Mouse (Mus musculus) frontal cortex, adult 2 months (tissue): ENCODE measurements around the gene Nck1. TPM values are rescaled to one million over a fixed set of nuclear protein-coding genes. Genes with fewer than 3 reads are reported as not detected.

Source experiments
- DNase-seq, 2 experiments: peaks; one replicate each; pipeline ENCODE4 v3.0.0; 2022; ENCODE audit warnings: low spot score in 1 of 2; ENCODE audit errors: extremely low spot score in 1 of 2
- polyA plus RNA-seq: library from polyadenylated mRNA; depleted of rRNA; stranded (reverse); fragments of >200 nt; gene quantifications from 2 replicates; pipeline ENCODE4 v1.2.3, GENCODE M21; 2012; rRNA removed

Nck1 gene
- polyA plus RNA-seq, 1 experiment, result 31.8 TPM

DNA sequence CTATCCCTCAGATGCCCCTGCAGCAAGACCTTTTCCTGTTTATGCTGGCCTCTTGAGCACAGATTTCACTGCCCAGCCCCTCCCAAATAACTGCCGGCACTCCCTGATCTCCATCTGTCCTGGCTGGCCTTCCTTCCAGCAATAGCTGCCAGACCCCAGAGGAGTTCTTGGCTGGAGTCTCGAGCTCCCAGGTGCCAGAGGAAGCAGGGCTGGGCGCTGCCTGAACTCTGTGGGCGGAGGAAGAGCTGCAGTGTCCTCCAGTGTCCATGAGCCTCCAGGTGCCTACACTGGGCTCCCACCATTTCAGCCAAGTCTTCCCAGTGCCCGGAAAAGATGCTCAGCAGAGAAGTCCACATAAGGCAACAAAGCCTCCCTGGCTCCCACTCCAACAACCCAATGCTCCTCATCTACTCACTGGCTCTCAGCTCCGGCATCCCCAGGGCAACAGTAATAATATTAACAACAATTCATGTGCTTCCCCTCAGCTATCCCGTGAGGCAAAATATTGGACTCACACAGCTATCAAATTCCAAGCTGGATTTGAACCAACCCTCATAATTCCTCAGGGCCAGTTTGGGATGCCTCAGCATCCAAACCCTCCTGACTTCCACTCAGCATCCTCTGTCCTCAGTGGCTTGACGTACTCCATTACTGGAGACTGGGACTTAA, 74.9 kb downstream of the Nck1 start:
- no peak for DNase-seq

DNA sequence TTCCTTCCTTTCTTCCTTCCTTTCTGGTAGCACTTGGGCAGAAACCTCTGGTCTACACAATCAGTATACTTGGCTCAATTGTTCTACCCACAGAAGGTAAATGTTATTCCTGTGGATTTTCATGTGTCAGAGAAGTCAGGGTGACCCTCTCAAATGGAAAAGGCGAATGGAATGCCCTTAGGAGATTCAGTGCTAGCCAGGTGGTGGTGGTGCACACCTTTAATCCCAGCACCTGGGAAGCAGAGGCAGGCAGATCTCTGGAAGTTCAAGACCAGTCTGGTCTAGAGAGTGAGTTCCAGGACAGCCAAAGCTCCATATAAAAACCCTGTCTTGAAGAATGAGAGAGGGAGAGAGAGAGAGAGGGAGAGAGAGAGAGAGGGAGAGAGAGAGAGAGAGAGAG, 75.7 kb downstream of the Nck1 start:
- no peak for DNase-seq

DNA sequence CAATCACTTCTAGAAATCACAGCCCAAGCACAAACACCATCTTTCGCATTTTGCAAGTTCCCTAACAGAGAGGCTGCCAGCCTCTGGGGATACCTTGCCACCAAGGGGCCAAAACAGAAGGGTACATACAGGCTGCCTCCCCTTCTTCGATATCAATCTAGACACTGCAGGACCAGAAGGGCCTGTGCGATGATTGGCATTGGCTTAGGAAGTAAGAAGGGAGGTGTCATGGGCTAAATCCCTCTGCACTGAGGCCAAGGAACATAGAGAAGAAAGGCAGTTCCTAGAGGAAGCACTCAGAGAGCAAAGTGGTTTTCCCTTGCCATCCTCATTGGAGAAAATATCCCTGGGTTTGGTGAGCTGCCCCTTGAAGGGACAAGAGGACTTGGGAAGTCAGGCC, 76.3 kb downstream of the Nck1 start:
- DNase-seq, result no peak

DNA sequence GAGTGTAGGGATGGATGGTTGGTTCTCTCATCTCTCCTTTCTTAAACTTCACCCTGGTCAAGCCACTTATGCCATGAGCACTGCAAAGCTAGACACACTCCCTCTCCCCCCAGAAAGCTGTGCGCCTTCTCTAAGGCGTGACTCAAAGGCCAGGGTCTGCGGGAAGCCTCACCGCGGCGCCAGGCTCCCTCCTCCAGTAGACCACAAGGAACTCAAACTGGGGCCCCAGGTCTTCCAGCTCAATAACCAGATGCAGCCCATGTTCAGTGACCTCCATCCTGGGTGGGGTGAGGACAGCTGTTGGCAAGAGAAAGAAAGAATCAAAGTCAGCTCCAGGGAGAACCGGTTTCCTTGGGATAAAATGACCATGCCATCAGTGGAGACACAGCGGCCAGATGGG, 77.8 kb downstream of the Nck1 start:
- no peak for DNase-seq

DNA sequence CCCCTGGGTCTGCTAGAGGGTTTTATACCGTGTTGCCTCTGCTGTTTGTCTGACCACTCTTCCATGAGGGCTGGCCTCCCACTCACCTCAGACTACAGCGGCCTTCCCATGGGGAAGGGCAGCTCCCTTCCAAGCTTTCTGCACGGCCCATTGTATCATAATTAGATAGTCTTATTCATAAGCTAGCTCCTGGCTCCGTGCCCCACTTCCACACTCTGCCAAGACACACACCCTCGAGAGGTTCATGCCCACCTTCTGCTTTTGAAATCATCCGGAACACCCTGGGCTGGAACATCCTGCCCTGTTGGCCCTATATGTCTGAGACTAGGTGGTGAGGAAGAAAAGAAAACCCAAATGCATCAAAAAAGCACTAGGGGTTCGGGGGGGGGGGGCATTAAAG, 78.3 kb downstream of the Nck1 start:
- DNase-seq, result peak in 1 of 2 experiments; percentile 28

DNA sequence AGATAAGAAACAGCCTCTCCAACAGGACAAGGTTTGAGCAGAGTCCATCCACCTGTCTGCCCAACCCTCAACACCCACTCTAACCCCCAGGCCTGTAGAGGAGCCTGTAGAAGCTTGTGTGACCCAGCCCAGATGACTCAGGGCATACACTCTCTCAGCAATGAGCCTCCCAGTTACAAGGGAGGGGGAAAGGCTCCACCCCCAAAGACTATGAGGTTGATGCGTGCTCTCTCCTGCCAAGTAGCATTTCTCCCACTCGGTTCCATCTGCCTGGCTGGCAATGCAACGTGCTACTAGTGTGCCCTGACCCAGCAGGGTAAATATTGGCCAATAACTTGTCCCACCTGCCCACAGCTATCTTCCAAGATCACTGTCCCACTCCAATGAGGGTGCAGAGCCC, 79.2 kb downstream of the Nck1 start:
- no peak for DNase-seq

DNA sequence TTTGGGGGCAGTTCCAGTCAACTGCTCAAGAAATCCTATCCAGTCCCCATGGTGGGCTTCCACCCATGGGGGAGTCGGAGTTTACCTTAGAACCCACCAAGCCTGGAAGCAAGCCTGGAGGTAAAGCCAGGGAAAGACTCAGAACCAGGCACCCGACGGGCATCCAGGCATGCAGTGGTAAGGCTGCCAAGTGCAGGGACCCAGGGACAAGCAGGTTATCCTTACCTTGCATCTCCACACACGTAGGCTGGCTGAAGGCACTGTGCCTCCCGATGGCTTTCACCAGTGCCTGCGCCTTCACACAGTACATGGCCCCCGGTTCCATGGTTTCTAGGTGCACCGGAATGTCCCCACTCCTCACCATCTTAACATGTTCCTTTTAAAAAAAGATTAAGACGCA, 79.9 kb downstream of the Nck1 start:
- DNase-seq, result no peak

DNA sequence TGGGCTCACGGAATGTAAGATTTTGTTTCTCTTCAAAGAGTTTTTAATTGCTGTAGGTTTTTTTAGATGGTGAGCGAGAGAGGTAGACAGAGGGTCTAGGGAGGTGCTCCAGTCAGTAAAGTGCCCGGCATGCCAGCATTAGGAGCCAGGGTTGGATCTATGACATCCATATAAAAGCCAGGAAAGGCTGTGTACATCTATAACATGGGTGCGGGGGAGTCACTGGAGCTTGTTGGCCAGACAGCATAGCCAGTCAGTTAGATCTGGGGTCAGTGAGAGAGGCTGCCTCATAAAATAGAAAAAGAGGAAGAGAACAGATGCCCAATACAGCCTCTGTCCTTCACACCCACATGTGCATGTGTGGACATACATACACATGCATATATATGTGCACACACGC, 80.6 kb downstream of the Nck1 start:
- DNase-seq, result no peak

DNA sequence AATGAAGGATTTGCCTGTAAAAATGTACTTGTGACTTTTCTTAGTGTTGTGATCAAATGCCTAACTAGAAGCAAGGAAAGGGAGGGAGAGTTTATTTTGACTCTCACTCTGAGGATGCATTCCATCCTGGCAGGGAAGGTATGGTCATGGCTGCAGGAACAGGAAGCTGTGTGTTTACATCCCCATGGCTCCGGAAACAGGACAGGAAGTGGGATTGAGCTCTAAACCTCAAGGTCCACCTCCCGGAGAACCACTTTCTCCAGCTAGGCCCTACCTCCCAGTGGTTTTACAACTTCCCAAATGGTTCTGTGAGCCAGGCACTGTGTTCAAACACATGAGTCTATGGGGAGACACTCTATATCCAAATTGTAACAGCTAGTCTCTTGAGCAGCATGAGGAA, 82.2 kb downstream of the Nck1 start:
- DNase-seq, result no peak

DNA sequence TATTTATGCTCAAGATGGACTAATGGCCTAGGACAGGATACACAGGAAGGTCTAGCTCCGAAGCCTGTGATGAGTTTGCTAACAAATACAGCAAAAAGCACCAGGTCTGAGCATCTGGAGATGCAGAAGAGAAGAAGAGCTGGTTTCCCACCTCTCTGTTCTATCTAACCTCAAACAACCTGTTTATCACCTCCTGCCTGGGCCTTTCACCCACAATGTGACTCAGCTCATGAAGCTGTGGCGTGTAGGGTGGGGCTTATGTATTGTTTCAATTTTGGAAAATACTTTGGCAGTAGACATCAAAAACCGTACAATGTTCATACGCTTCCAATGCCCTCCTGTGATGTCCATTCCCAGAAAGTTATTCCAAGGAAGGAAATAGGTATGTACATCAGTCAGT, 83.8 kb downstream of the Nck1 start:
- DNase-seq, result no peak

DNA sequence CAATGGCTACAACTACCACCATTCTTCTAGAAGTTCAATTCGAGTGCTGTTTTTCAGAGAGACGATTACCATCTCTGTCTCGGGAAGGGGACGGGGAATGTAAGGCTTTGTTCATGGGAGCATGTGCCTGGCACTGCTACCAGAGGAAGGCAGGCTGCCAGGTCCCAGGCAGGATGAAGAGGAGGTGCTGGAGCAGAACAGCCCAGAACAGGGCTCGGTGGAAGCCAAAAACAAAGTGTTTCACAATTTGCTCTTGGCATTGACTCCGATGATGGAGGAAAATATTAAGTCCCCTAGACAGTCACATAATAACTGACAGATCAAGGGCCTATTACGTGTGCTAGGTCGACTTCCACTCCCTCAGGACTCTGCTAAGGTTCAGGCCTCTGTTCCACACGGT, 84.3 kb downstream of the Nck1 start:
- DNase-seq, result peak in 1 of 2 experiments; percentile 57

DNA sequence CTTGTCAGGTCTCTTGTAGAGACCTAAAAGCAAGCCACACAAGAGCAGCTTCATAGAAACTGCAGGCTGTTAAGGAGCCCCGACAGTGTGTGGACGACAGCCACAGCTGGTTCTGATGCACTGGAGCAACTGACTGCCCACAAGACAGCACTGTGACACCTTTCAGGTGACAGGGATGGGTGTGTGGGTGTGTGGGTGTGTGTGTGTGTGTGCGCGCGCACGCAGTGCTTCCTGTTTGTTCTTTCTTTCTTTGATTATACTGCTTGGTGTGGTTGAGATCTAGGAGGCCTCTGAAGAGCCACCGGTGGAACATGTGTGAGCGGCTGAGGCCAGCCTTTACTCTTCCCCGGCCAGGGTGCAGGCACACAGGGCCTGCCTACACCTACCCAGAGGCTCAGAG, 85.7 kb downstream of the Nck1 start:
- no peak for DNase-seq

DNA sequence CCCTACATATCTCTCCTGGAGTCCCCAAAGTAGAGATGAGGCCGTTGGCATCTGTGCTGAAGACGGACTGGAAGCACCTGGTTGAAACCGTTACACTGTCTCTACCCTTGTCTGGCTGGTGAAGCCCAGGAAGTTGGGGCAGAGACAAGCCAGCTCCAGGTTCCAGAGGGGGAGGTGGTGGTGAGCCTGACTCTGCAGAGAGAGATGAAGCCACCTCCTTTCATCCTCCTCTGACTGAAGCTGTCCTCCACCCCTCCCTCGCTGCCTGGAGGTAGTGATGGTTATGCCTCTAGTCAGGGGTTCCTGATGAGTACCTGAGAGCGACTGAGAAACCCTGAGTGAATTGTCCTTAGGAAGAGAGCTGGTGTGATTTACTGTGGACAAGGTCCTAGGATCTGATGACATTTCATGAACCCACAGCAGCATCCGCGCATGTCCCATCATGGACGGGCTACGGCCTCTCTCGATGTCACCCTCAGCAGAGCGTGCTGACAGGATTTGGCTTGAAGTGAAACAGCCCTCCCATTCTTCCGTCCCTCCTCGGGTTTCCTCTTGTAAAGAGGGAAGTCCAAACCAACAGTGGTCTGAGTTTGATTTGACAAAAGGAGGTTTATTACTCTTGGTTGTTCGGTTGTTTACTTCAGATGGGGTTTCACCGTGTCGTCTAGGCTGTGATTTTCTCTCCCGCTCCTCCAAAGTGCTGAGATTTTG, 87.8 kb downstream of the Nck1 start:
- DNase-seq, result no peak

DNA sequence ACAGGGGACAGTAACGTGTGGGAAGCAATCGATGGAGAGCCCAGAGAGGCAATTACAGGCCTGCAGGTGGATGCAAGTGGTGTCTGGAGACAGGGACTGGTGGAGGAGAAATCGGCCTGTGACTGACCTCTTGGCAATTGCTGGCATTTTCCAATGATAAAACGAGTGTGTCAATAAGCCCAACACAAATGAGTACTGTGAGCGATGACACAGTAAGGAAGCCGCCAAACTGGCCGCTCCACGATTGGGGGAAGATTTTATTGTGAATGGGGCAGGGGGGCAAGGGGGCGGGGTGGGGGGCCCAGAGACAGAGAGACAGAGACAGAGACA, 91.3 kb downstream of the Nck1 start:
- DNase-seq, result no peak

DNA sequence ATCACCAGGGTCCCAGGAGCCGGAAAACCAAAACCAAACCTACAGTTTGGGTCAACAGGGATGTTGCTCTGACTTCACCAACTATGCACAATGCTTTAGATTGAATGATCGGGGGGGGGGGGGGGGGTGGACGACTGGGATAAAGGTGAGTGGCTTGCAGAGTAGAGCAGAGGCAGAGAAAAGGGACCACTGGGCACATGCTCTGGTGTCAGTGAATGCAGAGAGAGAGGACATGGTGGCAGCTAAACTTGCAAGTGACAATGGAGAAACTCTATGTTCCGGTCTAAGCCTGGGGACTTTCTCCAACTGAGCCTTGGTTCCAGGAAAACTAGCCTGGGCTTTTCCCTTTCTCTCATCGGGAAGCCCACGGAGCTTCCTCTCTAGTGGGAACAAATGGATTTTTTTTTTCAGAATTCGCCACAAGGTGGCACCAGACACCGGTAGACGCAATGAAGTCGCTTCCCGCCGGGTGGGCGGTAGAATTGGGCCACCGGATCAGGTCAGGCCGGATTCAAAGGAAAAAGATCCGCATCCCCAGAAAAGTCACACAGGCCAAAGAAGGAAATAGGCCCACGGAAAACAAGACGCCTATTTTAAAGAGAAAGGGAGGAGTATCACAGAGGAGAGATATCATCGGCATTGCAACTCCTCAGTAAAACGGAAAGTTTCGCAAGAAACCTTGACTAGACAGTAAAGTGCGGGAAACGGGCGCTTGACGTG, 91.8 kb downstream of the Nck1 start:
- peak in 1 of 2 experiments; percentile 91 for DNase-seq

DNA sequence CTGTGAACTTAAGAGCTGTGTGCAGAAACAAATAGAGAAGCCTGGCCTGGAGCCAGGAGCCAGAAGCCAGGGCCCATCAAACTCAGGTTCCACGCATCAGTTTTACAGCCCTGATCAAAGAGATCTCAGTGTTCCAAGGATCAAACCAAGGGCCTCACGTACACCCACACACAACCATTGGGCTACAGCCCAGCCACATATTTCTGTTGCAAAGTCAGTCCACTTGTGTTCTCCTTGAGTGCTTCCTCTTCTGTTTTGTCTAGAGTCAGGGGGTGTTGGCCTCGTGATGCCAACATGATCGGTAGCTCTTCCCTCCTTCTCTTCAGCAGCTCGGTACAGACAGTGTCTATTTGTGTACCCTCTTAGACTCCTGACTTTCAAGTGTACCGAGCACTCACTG, 93.5 kb downstream of the Nck1 start:
- no peak for DNase-seq

DNA sequence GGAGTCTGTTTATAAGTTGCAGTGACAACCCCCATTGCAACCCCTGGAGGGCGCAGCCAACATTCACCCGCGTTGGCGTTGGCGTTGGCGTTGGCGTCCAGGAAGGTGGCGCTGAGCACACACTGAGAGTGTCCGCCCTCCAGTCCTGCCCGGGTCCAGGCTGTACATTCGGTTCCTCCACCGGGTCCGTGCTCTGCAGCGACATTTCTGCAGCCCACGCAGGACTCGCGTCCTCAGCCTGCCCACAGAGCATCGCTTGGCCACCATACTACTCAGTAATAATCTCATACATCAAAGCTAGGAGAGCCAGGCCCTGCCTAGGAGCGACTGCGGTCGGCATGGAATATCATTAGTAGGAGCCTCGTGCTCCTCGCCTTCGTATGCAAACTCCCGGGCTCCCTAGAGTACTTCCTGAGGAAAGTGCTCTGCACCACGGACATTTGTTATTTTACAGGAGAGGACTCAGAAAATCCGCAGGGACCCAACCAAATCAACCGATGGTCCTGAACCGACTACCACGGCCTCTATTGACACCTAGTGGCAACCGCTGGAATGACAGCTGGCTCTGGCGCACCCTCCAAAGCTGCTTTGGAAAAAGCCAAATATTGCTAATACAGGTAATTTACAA, 99.8 kb downstream of the Nck1 start:
- DNase-seq, result peak; percentile 49 to 87

Other genes starting within 250 kb of the Nck1 start
- 1.0 and 1.5 TPM in 2 replicates for gene Il20rb, start 59.3 kb downstream of the Nck1 start, polyA plus RNA-seq
- gene Slc35g2, start 25.0 kb upstream of the Nck1 start, polyA plus RNA-seq, result 21.0 and 23.6 TPM in 2 replicates
- gene Stag1, start 51.7 kb upstream of the Nck1 start, polyA plus RNA-seq, result 27.2 and 27.8 TPM in 2 replicates